Mouse (Mus musculus) G1E (cell line): Measurements from ENCODE around the gene B4galt5.

ENCODE experiments used
- CTCF ChIP-seq: IDR thresholded peaks from 2 replicates; pipeline ENCODE4 v1.5.1; 2012; ENCODE audit warnings: low read depth, low read length, inconsistent platforms, mixed read lengths
- GATA1 ChIP-seq: IDR thresholded peaks from 2 replicates; pipeline ENCODE4 v1.6.1; 2012; ENCODE audit warnings: borderline replicate concordance, low read length, inconsistent platforms, mixed read lengths
- TAL1 ChIP-seq: conservative IDR thresholded peaks from 2 replicates; pipeline ENCODE4 v1.6.1; 2012; ENCODE audit warnings: low read depth, low read length, inconsistent platforms, mixed read lengths

DNA sequence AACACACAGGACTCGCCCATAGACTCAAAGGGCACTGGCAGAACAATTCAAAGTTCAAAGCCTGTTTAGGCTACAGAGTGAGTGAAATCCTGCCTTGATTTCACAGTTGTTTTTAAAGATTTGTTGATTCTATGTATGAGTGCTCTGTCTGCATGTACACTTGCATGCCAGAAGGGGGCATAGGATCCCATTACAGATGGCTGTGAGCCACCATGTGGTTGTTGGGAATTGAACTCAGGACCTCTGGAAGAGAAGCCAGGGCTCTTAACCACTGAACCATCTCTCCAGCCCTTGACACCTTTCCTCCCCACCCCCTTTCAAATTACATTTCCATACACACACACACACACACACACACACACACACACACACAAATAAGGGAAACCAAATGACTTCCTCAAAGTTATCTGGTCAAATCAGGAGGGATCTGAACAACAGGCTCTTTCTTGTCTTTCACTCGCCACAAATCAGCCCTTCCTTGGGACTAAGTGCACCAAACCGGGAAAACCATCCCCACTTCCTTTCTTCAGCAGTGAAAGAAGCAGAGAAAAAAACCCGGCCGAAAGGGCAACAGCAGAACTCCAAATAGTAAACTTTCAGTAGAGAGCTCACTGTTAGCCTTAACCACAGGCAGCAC is 4.0 kb downstream of the B4galt5 start:
- TF ChIP-seq CTCF (no peak), TAL1 (no peak), GATA1 (no peak)
